Mouse (Mus musculus) frontal cortex, postnatal 36 days (tissue): ENCODE data around the gene Rere.
"Not testable (repeated sequence)": the region's sequence is repeated elsewhere in the genome, so short reads cannot be mapped to it uniquely, and the experiment has no call there.

Experiments
- DNase-seq, 2 experiments: peaks; one replicate each; pipeline ENCODE4 v3.0.0; 2022; ENCODE audit warnings: low spot score in 2 of 2

The Rere gene

GRCm38 (mm10) chr4:150581931-150582723, 300.7 kb downstream of the Rere start:
- peak in 1 of 2 experiments; percentile 51 for DNase-seq

- peak; percentile 53 to 75 for DNase-seq
These were observed 301.7 kb downstream of the Rere start for GRCm38 (mm10) chr4:150582966-150583776.

- no peak for DNase-seq
These were observed 302.3 kb downstream of the Rere start for GRCm38 (mm10) chr4:150583777-150584135.

GRCm38 (mm10) chr4:150585800-150586199, 304.4 kb downstream of the Rere start:
- DNase-seq = no peak

GRCm38 (mm10) chr4:150586275-150586674, 304.8 kb downstream of the Rere start:
- DNase-seq = no peak

GRCm38 (mm10) chr4:150587597-150588299, 306.3 kb downstream of the Rere start:
- DNase-seq = no peak

GRCm38 (mm10) chr4:150588300-150588621, 306.8 kb downstream of the Rere start:
- DNase-seq = no peak

GRCm38 (mm10) chr4:150590621-150591282, 309.3 kb downstream of the Rere start:
- DNase-seq = no peak

- no peak for DNase-seq
These were observed 310.2 kb downstream of the Rere start for GRCm38 (mm10) chr4:150591602-150592001.

GRCm38 (mm10) chr4:150592087-150592486, 310.6 kb downstream of the Rere start:
- no peak for DNase-seq

GRCm38 (mm10) chr4:150593473-150594217, 312.2 kb downstream of the Rere start:
- no peak for DNase-seq

- no peak for DNase-seq
These were observed 312.9 kb downstream of the Rere start for GRCm38 (mm10) chr4:150594298-150594829.

GRCm38 (mm10) chr4:150595071-150595470, 313.6 kb downstream of the Rere start:
- no peak for DNase-seq

- peak in 1 of 2 experiments; percentile 39 for DNase-seq
These were observed 314.5 kb downstream of the Rere start for GRCm38 (mm10) chr4:150595991-150596390.

- DNase-seq = no peak
These were observed 317.2 kb downstream of the Rere start for GRCm38 (mm10) chr4:150598686-150599085.

GRCm38 (mm10) chr4:150599119-150599992, 317.9 kb downstream of the Rere start:
- no peak for DNase-seq

- not testable (repeated sequence) for DNase-seq
These were observed 319.1 kb downstream of the Rere start for GRCm38 (mm10) chr4:150600503-150600902.

- DNase-seq = no peak
These were observed 320.0 kb downstream of the Rere start for GRCm38 (mm10) chr4:150601489-150601888.

- no peak for DNase-seq
These were observed 322.1 kb downstream of the Rere start for GRCm38 (mm10) chr4:150603366-150604061.
